Mouse (Mus musculus) embryo, embryonic 10.5 days (tissue): ENCODE data around the gene Gpx2.
"Not testable (repeated sequence)": the region's sequence is repeated elsewhere in the genome, so short reads cannot be mapped to it uniquely, and the experiment has no call there.

Experiments used
- DNase-seq: peaks from one replicate; pipeline ENCODE4 v3.0.0-alpha.2; 2015; ENCODE audit warnings: low spot score

Gpx2 gene

GRCm38 (mm10) chr12:76805056-76805811 lies 9.9 kb upstream of the Gpx2 start:
- DNase-seq, result no peak

- peak; percentile 79 for DNase-seq
Measured at GRCm38 (mm10) chr12:76803700-76804252, 8.4 kb upstream of the Gpx2 start.

- DNase-seq, result no peak
Measured at GRCm38 (mm10) chr12:76803028-76803427, 7.7 kb upstream of the Gpx2 start.

- DNase-seq, result no peak
Measured at GRCm38 (mm10) chr12:76798008-76798720, 2.8 kb upstream of the Gpx2 start.

DNA sequence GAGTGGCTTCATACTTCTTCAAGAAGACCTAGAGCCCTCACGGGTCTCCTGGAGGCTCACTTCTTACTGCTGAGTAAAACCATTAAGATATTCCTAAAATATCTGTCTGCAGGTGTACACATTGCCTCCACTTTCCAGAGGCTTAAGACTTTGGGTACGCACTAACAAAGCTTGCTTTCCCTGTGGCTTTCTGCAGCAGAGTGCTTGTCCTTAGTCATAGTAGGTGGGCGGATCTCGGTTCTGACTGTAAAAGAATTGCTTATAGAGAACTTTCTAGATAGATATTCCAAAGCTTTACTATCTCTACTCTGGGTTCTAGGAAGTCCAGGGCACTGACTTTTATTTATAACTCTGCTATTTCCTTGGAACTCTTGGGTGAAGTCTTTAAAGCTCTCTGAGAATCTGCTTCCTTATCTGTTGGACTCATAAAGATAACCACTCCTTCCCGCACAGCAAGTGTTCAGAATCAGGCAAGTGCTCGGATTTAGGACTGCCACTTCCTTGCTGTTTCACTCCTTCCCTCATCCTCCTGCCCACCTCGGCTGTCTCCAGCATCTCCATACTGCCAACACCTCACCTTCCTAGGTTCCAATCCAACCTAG lies 1.7 kb upstream of the Gpx2 start:
- DNase-seq, result no peak

GRCm38 (mm10) chr12:76792540-76792939 lies 2.8 kb downstream of the Gpx2 start:
- not testable (repeated sequence) for DNase-seq

DNA sequence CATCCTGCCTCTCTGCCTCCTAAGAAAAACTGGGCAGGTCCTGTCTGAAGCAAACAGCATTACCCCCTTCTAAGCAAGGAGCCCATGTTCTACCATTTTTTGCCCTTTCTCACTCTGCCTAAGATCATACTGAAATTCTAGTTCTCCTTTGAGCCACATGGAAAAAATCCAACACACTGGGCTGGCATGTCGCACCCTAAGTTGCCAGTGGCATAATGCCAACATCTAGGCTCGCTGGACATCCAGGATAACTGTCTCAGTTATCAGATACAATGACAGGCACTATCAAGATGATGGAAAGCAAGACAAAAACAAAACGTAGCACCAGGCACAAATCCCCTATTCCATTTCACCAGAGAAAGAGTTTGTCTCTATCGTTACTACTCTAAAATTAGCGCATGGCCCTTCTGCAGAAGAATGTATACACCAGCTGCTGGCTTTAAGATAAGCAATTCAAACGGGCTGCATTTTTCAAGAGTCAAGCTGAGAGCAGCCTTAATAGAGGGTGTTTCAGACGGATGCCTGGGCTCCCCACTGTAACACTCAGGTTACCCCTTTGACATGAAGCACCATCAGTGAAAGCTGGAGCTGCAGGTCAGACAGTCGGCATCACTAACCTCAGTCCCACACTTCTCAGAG lies 4.8 kb downstream of the Gpx2 start:
- no peak for DNase-seq

DNA sequence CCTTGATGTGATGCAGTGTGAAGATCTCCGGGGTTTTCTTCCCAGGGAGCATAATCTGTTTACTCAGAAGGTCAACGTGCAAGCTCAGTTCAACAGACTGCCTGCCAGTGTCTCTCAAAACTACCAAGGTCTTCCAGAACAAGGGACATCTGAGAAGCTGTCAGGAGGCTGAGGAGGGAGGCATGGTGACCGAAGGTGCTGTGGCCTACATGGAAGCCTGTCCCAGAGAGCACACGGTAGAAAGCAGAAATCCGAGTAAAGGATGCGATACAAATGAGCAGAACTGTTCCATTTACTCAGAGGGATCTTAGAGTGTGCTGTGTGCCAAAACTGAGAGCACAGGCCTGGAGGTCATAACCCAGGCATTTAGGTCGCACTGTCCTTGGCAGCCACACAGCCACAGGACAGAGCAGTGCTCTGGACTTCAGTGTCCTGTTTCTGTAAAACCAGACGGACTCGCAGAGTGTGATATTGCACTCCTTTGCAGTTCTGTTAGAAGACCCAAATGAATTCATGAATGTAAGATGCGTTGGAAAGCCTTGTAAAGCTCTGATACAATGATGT lies 11.2 kb downstream of the Gpx2 start:
- no peak for DNase-seq

DNA sequence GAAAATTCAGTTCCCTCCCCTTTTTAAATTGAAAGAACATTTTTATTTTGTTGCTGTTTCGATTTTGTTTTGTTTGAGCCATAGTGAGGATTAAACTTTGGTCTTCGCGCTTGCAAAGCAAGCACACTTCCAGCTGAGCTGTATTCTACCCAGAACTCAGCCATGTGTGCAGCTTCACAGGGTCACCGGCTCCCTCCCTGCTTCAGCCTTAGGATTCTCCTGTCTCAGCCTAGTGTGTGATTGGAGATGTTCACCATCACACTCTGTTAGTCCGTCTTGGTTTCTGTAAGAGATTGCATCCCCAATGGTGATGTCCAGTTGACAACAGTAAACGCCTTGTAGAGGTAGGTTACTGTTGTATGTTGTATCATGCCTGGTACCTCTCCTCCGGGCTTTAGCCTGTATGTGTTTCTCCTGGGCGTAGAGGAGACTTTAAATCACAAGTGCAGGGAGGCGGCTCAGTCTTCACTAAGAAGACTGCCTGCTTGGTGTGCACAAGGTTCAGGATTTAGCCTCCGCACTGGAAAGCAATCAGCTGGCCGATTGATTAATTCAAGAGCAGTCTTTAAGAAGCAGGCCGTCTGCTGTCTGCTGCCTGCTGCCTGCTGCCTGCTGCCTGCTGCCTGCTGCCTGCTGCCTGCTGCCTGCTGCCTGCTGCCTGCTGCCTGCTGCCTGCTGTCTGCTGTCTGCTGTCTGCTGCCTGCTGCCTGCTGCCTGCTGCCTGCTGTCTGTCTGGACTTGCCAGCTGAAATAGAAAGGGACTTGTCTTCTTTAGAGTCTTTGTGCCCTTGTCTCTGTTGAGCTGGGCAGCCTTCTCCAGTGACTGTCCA lies 14.5 kb downstream of the Gpx2 start:
- no peak for DNase-seq

DNA sequence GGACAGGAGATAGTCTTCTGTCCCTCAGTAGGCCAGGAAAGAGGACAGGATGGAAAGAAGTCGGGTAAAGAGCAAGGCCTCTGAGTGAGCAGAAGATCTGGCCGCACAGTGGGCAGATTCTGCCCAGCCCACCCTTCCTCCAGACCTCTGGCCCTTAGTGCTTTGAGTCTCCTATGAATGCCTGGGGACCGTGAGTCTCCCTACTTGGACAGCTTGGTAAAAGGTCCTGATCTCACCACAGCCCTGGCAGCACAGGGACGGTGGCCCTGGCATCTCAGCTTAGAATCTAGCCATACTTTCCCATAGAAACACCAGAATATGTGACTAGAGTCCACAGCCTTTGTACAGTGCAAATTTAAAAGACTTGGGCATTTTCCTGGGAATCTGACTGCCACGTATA lies 15.4 kb downstream of the Gpx2 start:
- DNase-seq, result no peak

GRCm38 (mm10) chr12:76778305-76779083 lies 16.9 kb downstream of the Gpx2 start:
- DNase-seq, result no peak

- DNase-seq, result no peak
Measured at GRCm38 (mm10) chr12:76777845-76778244, 17.5 kb downstream of the Gpx2 start.

DNA sequence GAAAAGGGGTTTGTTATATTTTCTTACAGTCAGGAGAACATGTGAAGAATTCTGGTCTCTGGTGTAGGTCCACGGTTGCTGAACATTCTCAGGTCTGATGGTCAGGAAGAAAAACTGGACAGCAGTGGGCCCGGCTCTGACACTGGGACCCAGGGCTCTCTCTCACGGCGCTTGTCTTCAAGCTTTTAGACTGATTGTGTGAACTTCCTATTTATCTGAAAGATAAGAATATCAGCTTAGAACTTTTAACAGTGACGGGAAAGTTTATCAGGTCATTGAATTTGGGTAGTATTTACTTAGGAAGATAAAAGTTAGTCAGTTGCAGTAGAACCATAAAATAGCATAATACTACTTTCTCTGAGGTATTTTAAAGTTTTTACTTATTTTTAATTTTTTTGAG lies 18.5 kb downstream of the Gpx2 start:
- no peak for DNase-seq

DNA sequence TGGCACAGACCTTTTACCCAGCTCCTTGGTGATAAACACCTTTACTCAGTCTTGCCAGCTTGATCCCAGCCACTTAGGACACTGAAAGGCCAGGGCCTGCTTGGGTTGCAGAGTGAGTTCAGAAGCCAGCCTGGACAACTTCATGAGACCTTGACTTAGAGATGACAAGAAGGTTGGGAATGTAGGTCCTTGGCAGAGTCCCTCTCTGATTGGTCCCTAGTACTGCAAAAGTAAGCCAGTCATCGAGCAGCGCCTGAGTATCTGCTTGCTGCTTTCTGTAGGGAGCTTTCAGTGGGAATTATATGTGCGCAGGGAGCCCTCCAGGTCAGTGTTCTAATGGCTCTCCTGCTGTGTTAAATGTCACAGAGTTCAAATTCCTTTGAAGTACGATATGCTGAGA lies 20.2 kb downstream of the Gpx2 start:
- DNase-seq, result no peak

DNA sequence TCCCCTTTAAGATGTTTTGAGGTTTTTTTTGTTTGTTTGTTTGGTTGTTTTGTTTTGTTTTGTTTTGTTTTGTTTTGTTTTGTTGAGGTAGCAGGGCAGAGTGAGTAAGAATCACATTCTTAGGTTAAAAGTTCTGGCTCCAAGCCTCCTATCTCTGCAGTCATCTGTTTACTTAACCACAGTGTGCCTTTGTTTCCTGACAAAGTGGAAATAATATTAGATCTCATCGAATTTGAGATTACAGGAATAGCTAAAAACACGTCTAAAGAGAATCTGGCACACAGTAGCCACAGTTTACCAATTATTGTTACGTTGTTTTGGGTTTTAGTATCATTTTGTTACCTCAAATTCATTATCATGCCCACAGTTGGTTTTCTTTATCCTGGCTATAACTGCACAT lies 20.7 kb downstream of the Gpx2 start:
- DNase-seq, result no peak

GRCm38 (mm10) chr12:76771540-76771939 lies 23.8 kb downstream of the Gpx2 start:
- DNase-seq, result no peak

DNA sequence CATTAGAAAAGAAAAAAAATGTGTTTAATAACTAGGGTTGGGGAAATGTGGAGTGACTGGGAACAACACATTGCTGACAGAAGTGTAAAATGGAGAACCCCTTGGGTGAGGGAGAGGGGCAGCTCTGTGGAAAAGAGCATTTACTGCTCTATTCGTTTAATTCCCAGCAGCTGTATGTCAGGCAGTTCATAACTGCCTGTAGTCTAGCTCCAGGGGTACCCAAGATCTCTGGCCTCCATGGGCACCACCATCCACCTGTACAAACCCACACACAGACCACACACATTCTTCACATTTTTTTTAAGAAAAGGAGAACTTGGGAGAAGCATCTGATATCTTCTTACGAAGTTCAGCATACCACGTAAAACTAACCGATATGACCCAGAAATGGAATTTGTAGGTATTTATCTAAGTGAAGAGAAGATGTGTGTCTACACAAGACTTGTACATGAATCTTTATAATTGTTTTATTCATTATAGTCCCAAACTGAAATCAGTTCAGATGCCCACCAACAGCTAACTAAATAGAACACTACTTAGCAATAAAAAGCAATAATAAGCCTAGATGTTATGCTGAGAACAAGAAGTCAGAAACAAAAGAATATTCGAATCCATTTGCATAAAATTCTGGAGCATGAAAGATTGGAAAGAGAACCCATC lies 24.4 kb downstream of the Gpx2 start:
- DNase-seq, result no peak

GRCm38 (mm10) chr12:76765901-76766630 lies 29.3 kb downstream of the Gpx2 start:
- DNase-seq, result no peak

GRCm38 (mm10) chr12:76765354-76765851 lies 30.0 kb downstream of the Gpx2 start, which contains the start of the genes Churc1 and Fntb:
Churc1 (plus strand) TSS chr12:76765538.
Fntb (plus strand) TSS chr12:76765589.
- peak; percentile 99 for DNase-seq
